Mouse (Mus musculus) neural tube, embryonic 14.5 days (tissue): Measurements from ENCODE around the gene Gcnt2. TPM values are rescaled to one million over a fixed set of nuclear protein-coding genes. Genes with fewer than 3 reads are reported as not detected.

Experiments
- ATAC-seq: fragments of 200-750 bp; cut with Nextera tagmentation; 2 replicates; pipeline ENCODE4 v1.8.0; 2017; ENCODE audit warnings: low read depth, mild to moderate bottlenecking, moderate TSS enrichment, moderate library complexity
- H3K27ac ChIP-seq: fragments of 300-500 bp; sonication (generic); 2 replicates; pipeline ENCODE4 v1.5.1; 2014; ENCODE audit warnings: low read depth, mild to moderate bottlenecking, control low read depth, low read length, moderate library complexity, mixed read lengths
- H3K27me3 ChIP-seq: fragments of 300-500 bp; sonication (generic); 2 replicates; pipeline ENCODE4 v1.6.1; 2014; ENCODE audit warnings: low read length; ENCODE audit not compliant: control insufficient read depth, insufficient read depth
- H3K36me3 ChIP-seq: fragments of 300-500 bp; sonication (generic); 2 replicates; pipeline ENCODE4 v1.6.1; 2014; ENCODE audit warnings: low read length, mixed read lengths; ENCODE audit not compliant: control insufficient read depth, insufficient read depth
- H3K4me1 ChIP-seq: fragments of 300-500 bp; sonication (generic); 2 replicates; pipeline ENCODE4 v1.6.1; 2014; ENCODE audit warnings: low read length; ENCODE audit not compliant: control insufficient read depth, insufficient read depth
- H3K4me2 ChIP-seq: fragments of 300-500 bp; sonication (generic); 2 replicates; pipeline ENCODE4 v1.6.1; 2014; ENCODE audit warnings: mild to moderate bottlenecking, low read depth, low read length, control low read depth
- H3K4me3 ChIP-seq: fragments of 300-500 bp; sonication (generic); 2 replicates; pipeline ENCODE4 v1.5.1; 2014; ENCODE audit warnings: low read depth, low read length, control low read depth, mixed read lengths
- H3K9ac ChIP-seq: fragments of 300-500 bp; sonication (generic); replicated peaks from 2 replicates; pipeline ENCODE4 v1.6.1; 2014; ENCODE audit warnings: low read depth, mild to moderate bottlenecking, control low read depth, low read length, mixed read lengths
- H3K9me3 ChIP-seq: fragments of 300-500 bp; sonication (generic); 2 replicates; pipeline ENCODE4 v1.6.1; 2016; ENCODE audit warnings: low read length; ENCODE audit not compliant: control insufficient read depth
- WGBS: fragments of 180-500 bp; shearing (Covaris S2); extraction: QIAGEN DNeasy Blood & Tissue Kit; methylation state at CpG from one replicate; pipeline ENCODE4 v1.1.7; 2014; 5-methylcytosine and 5-hydroxymethylcytosine counted together
- polyA plus RNA-seq: library from polyadenylated mRNA; unstranded; fragments of >200 nt; fragmentation: Nextera tagmentation; extraction: Ambion mirVana; gene quantifications from 2 replicates; pipeline ENCODE4 v1.2.1, GENCODE M21; 2014

Gene Gcnt2
- polyA plus RNA-seq, 1 experiment from 2014 or later = 6.1 TPM

- H3K36me3 ChIP-seq = no peaks in the 10 kb centered on the region
- no peak overlapping the region for H3K27ac ChIP-seq
- no peak overlapping the region for H3K4me3 ChIP-seq
- no peaks in the 10 kb centered on the region for H3K4me1 ChIP-seq
- no peak overlapping the region for H3K4me2 ChIP-seq
- ATAC-seq = no peak
- H3K27me3 ChIP-seq = no peaks in the 10 kb centered on the region
- H3K9ac ChIP-seq = no peak overlapping the region
- H3K9me3 ChIP-seq = no peaks in the 10 kb centered on the region
- WGBS = 90% methylated on average over 7 of the region's 7 CpGs
These were observed 96.2 kb downstream of the Gcnt2 start for GRCm38 (mm10) chr13:40955773-40956172.

GRCm38 (mm10) chr13:40967609-40968008 is 108.1 kb downstream of the Gcnt2 start:
- Histone ChIP-seq H3K27ac (no peak overlapping the region), H3K27me3 (no peaks in the 10 kb centered on the region), H3K4me1 (no peaks in the 10 kb centered on the region), H3K4me2 (no peak overlapping the region), H3K9me3 (no peaks in the 10 kb centered on the region), H3K4me3 (no peak overlapping the region), H3K36me3 (no peaks in the 10 kb centered on the region), H3K9ac (no peak overlapping the region)
- WGBS = 95% methylated on average over 10 of the region's 10 CpGs
- ATAC-seq = no peak

DNA sequence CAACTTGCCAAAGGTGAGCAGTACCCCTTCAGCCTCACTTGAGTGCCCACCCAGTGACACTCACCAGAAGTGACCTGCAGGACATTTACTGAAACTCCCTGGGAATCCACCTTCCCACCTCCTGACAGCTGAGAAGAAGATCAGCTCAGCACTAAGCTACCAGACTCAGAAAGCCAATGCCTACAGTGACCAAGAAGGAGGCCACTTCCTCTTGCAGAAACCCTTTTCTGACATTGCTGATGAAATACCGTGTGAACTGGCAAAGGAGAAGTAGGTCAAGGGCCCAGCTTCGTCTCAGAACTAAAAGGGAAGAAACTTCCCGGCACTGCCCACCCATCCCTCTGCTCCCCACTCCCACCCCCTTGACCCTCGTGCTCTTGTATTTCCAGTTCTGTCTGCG is 109.0 kb downstream of the Gcnt2 start:
- Histone ChIP-seq H3K4me2 (no peak overlapping the region), H3K4me1 (no peaks in the 10 kb centered on the region), H3K36me3 (no peaks in the 10 kb centered on the region), H3K9me3 (no peaks in the 10 kb centered on the region), H3K9ac (no peak overlapping the region), H3K27ac (no peak overlapping the region), H3K27me3 (no peaks in the 10 kb centered on the region), H3K4me3 (no peak overlapping the region)
- no peak for ATAC-seq
- 87% methylated on average over 5 of the region's 5 CpGs for WGBS

DNA sequence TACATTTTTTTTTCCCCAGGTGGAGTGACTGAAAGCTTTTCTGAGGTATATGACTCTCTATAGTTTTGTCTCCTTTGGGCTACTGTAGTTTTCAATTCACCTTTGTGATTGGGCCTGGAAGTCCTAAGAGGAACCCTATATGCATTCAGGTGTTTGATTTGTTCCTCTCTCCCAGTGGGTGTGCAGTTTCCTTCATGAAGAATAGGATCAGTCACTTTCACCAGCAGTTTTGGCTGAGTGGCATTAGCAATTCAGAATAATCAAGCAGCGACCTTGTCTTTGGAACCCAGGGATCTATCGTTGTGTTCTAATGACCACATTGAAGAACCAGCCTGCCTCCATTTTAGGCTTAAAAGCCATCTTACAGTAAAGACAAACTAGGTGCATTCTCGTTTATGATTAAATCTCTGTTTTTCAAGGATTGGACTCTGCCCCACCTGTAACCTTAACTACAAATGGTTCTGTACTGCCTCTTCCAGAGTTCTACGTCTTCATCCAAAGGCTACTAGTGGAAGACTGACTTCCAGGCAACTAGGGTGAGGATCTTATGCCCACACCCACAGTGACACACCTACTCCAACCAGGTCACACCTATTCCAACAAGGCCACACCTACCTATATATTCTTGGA is 110.3 kb downstream of the Gcnt2 start:
- no peak for ATAC-seq
- Histone ChIP-seq H3K9ac (no peak overlapping the region), H3K36me3 (no peaks in the 10 kb centered on the region), H3K4me3 (no peak overlapping the region), H3K27ac (no peak overlapping the region), H3K9me3 (no peaks in the 10 kb centered on the region), H3K4me2 (no peak overlapping the region), H3K4me1 (no peaks in the 10 kb centered on the region), H3K27me3 (no peaks in the 10 kb centered on the region)
- 93% methylated on average over 4 of the region's 4 CpGs for WGBS

DNA sequence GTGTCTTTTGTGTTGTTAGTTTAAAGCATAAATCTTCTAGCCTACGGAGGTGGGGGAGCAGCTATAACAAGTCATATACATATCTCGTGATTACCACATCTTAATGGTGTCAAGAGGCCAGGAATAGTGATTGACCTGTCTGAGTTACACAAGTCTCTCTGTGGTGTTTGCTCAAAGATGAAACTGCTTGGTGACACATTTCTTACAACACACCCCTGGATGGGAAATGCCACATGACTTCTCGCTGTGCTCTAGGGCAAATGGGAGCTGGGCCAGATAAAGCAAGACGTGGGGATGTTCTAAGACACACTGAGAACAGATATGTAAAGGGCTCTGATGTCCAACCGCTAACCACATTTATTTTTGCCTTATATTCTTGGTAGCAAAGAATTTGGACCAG is 111.7 kb downstream of the Gcnt2 start:
- H3K36me3 ChIP-seq = no peaks in the 10 kb centered on the region
- no peak overlapping the region for H3K9ac ChIP-seq
- H3K4me1 ChIP-seq = no peaks in the 10 kb centered on the region
- 87% methylated on average over 5 of the region's 5 CpGs for WGBS
- no peak overlapping the region for H3K27ac ChIP-seq
- no peaks in the 10 kb centered on the region for H3K27me3 ChIP-seq
- H3K4me2 ChIP-seq = no peak overlapping the region
- H3K9me3 ChIP-seq = no peaks in the 10 kb centered on the region
- no peak for ATAC-seq
- H3K4me3 ChIP-seq = no peak overlapping the region

- Histone ChIP-seq H3K36me3 (no peaks in the 10 kb centered on the region), H3K4me1 (no peaks in the 10 kb centered on the region), H3K9me3 (no peaks in the 10 kb centered on the region), H3K27ac (no peak overlapping the region), H3K27me3 (no peaks in the 10 kb centered on the region), H3K9ac (no peak overlapping the region), H3K4me3 (no peak overlapping the region), H3K4me2 (no peak overlapping the region)
- 88% methylated on average over 2 of the region's 2 CpGs for WGBS
- ATAC-seq = no peak
These were observed 112.3 kb downstream of the Gcnt2 start for GRCm38 (mm10) chr13:40971831-40972230.

DNA sequence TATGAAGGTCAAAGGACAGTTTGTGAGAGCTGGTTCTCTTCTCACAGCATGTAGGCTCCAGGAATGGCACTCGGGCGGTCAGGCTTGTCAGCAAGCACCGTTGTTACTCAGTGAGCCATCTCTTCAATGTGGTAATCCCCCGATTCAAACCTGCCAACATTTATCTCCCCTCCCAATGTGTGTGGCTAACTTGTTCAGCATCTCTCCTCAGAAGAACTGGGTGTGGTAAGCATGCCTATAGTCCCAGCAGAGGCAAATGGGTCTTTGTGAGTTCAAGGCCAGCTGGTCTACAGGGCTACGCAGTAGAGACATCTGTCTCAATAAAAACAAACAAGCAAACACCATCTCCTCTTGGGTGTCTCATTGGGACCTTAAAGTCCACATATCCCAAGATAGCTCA is 113.4 kb downstream of the Gcnt2 start:
- H3K9me3 ChIP-seq = no peaks in the 10 kb centered on the region
- no peak overlapping the region for H3K4me3 ChIP-seq
- H3K9ac ChIP-seq = no peak overlapping the region
- WGBS = 87% methylated on average over 5 of the region's 5 CpGs
- H3K4me1 ChIP-seq = no peaks in the 10 kb centered on the region
- no peak for ATAC-seq
- no peak overlapping the region for H3K27ac ChIP-seq
- no peaks in the 10 kb centered on the region for H3K36me3 ChIP-seq
- H3K4me2 ChIP-seq = no peak overlapping the region
- H3K27me3 ChIP-seq = no peaks in the 10 kb centered on the region

- Histone ChIP-seq H3K4me1 (no peaks in the 10 kb centered on the region), H3K4me3 (no peak overlapping the region), H3K9me3 (no peaks in the 10 kb centered on the region), H3K9ac (no peak overlapping the region), H3K27ac (no peak overlapping the region), H3K4me2 (no peak overlapping the region), H3K27me3 (no peaks in the 10 kb centered on the region), H3K36me3 (no peaks in the 10 kb centered on the region)
- no peak for ATAC-seq
- WGBS = 11% methylated on average over 7 of the region's 7 CpGs
These were observed 118.1 kb downstream of the Gcnt2 start for GRCm38 (mm10) chr13:40977609-40978008.

GRCm38 (mm10) chr13:40978652-40979051 is 119.1 kb downstream of the Gcnt2 start:
- ATAC-seq = no peak
- no peak overlapping the region for H3K9ac ChIP-seq
- H3K36me3 ChIP-seq = no peaks in the 10 kb centered on the region
- no peaks in the 10 kb centered on the region for H3K27me3 ChIP-seq
- H3K4me2 ChIP-seq = no peak overlapping the region
- H3K9me3 ChIP-seq = no peaks in the 10 kb centered on the region
- WGBS = 82% methylated on average over 4 of the region's 4 CpGs
- H3K4me1 ChIP-seq = no peaks in the 10 kb centered on the region
- H3K4me3 ChIP-seq = no peak overlapping the region
- no peak overlapping the region for H3K27ac ChIP-seq
